Mouse (Mus musculus): ENCODE measurements around the gene Zfp936. TPM values are rescaled to one million over a fixed set of nuclear protein-coding genes. Genes with fewer than 3 reads are reported as not detected.
"Not testable (repeated sequence)": the region's sequence is repeated elsewhere in the genome, so short reads cannot be mapped to it uniquely, and the experiment has no call there.

Gene Zfp936
- polyA plus RNA-seq, 1 experiment from 2014 or later: not detected

GRCm38 (mm10) chr7:43213781-43214180 is 99.8 kb downstream of the Zfp936 start:
- not testable (repeated sequence) for H3K27ac ChIP-seq (replicated peaks; ENCODE audit: low read depth, low read length); H3K4me1 ChIP-seq (ENCODE audit: control insufficient read depth, insufficient read depth, low read length); H3K9me3 ChIP-seq (replicated peaks; ENCODE audit: control insufficient read depth, low read length); DNase-seq (ENCODE audit: low spot score); H3K9ac ChIP-seq (replicated peaks; ENCODE audit: low read length); H3K4me2 ChIP-seq (ENCODE audit: low read depth, low read length); H3K27me3 ChIP-seq (ENCODE audit: control insufficient read depth, insufficient read depth, low read length); ATAC-seq (replicated peaks; ENCODE audit: insufficient number of reproducible peaks, low FRiP score, low TSS enrichment, low read depth); H3K4me3 ChIP-seq (ENCODE audit: low read depth, low read length); H3K36me3 ChIP-seq (replicated peaks; ENCODE audit: control insufficient read depth, insufficient read depth, low read depth, low read length)
- WGBS: 76% methylated on average over 7 of the region's 7 CpGs

Small RNAs within 50 kb of the gene (microRNA-seq; reads per million reads assigned to microRNA genes)
- not detected for gene Gm22707 (ENCODE audit: borderline number of aligned reads)

Other genes starting within 250 kb of the Zfp936 start
- gene Gm2381, start 247.0 kb upstream of the Zfp936 start, polyA plus RNA-seq (2014; fragmentation: Nextera tagmentation; extraction: Ambion mirVana): not detected in 2 replicates
- not detected in 2 replicates for gene Vmn2r63, start 180.4 kb upstream of the Zfp936 start, polyA plus RNA-seq (2014; fragmentation: Nextera tagmentation; extraction: Ambion mirVana)
- not detected in 2 replicates for gene Gm9268, start 95.5 kb upstream of the Zfp936 start, polyA plus RNA-seq (2014; fragmentation: Nextera tagmentation; extraction: Ambion mirVana)
- 17.9 and 20.4 TPM in 2 replicates for gene Zfp715, start 199.1 kb downstream of the Zfp936 start, polyA plus RNA-seq (2014; fragmentation: Nextera tagmentation; extraction: Ambion mirVana)
- gene Siglecf, start 237.1 kb downstream of the Zfp936 start, polyA plus RNA-seq (2014; fragmentation: Nextera tagmentation; extraction: Ambion mirVana): 0.10 TPM in 1 of 2 replicates, not detected in the other

Data from embryonic facial prominence, embryonic 11.5 days (tissue).